8 mouse cellular contexts compared by ENCODE assay signal in the genomic region with DNA sequence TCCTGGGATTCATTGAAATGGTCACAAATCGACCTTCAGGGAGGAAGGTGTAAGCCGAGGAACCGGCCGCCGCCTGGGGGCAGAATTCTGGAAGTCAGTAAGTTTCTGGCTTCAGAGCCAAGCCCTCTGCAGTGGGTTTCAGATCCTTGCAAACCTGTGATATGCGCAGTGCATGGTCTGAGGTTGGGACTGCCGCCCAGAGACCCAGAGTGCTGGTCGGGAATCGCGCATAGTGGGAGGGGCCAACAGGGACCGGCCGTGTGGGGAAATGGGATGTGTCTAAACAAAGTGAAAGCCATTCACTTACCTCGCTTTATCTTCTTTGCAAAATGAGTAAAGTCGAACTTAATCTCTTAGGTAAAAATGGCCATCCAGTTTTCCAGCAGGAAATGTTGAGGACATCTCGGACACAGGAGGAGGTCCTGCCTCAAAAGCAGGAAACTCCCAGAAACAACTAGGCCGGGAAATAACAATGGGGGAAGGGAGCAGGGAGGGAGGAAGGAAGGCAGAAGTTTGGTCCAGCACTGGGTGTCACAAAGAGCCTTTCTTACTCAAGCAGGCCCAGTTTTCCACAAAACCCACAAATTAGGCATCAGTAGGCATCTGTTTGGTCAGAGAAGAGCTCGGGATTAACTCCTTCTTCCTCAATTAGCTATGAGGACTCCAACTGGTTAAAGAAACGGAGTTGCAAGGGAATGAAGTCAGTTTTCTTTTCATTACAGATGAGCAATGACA. TPM values are rescaled to one million over a fixed set of nuclear protein-coding genes. Genes with fewer than 3 reads are reported as not detected.
A peak's percentile ranks its signal among the peaks of the same experiment; 100 is the strongest.
DNase-seq lines count a peak whose midpoint lies in the region; ATAC-seq lines count a peak whose summit lies in the region.

No protein-coding gene starts in this region.

- 11% methylated on average over 18 of the region's 18 CpGs for WGBS in hindbrain, embryonic 15.5 days

- H3K4me1 ChIP-seq in hindbrain, embryonic 15.5 days (replicated peaks), result 0 out of 2 replicates have a peak, but pooled peaks cover 4% of the 10 kb centered on the region

- H3K27ac ChIP-seq in hindbrain, embryonic 15.5 days (replicated peaks), result peak overlapping the region; percentile 40; the same call in 1 of the 2 replicates

- no peaks in the 10 kb centered on the region for H3K9me3 ChIP-seq in hindbrain, embryonic 15.5 days

- no peaks in the 10 kb centered on the region for H3K36me3 ChIP-seq in hindbrain, embryonic 15.5 days

- peak overlapping the region; percentile 26 for H3K9ac ChIP-seq in hindbrain, embryonic 15.5 days

- H3K27me3 ChIP-seq in hindbrain, embryonic 15.5 days, result no peaks in the 10 kb centered on the region

- peak overlapping the region; percentile 55 for H3K4me2 ChIP-seq in hindbrain, embryonic 15.5 days

- ATAC-seq in hindbrain, embryonic 15.5 days (ENCODE audit: low FRiP score, low read depth), result peak; percentile 91

- peak overlapping the region; percentile 33 for H3K4me3 ChIP-seq in hindbrain, embryonic 15.5 days

- peak; percentile 91 for DNase-seq in NIH3T3 (ENCODE audit: low read depth)
- peak; percentile 20 for DNase-seq in cerebellum, adult 9-11 months
- DNase-seq in gastrocnemius, adult 18-20 months (ENCODE audit: low spot score), result peak; percentile 58
- peak; percentile 14 to 43 for DNase-seq in layer of hippocampus, postnatal 25 days (ENCODE audit: extremely low spot score in 1 of 2, low spot score in 1 of 2)
- DNase-seq in lung, postnatal 4 days, result peak; percentile 77 to 83
- peak; percentile 17 for DNase-seq in retina, postnatal 7 days (ENCODE audit: low read depth, low spot score)
- peak; percentile 61 to 76 for DNase-seq in urinary bladder, postnatal 4 days (ENCODE audit: low spot score in 2 of 2)

RNA-seq across cellular contexts. Expression of a gene that starts 0.6 kb away (rescaled TPM):
- 1 to 10 TPM in 1 of 2 experiments, under 1 TPM in 1; 0.75 to 1.3 TPM for total RNA-seq in gastrocnemius, adult 18-20 months (2021)
- polyA plus RNA-seq in hindbrain, embryonic 15.5 days (2015; fragmentation: Nextera tagmentation; extraction: Ambion mirVana), result 0.74 and 1.4 TPM in 2 replicates
- total RNA-seq in layer of hippocampus, postnatal 25 days (2021), result 10 to 100 TPM in 1 of 2 experiments, 1 to 10 TPM in 1; 9.8 to 12.5 TPM

RNA-seq across cellular contexts. Expression of a gene that starts 28.2 kb away (rescaled TPM):
- total RNA-seq in gastrocnemius, adult 18-20 months (2021), result 1 to 10 TPM; 1.7 to 2.1 TPM
- polyA plus RNA-seq in hindbrain, embryonic 15.5 days (2015; fragmentation: Nextera tagmentation; extraction: Ambion mirVana), result 12.3 and 13.8 TPM in 2 replicates
- total RNA-seq in layer of hippocampus, postnatal 25 days (2021), result 10 to 100 TPM; 12.8 to 13.6 TPM

Comparison
In these comparisons a context has a peak if more than half of its experiments do, and no peak if none do; other contexts are left out.
1. Peak in every context shown above with its lines: DNase-seq, ATAC-seq, H3K4me3 ChIP-seq and H3K27ac ChIP-seq.
2. DNase-seq: peak in every context shown above with its lines; median percentile 91 in NIH3T3; 80 in lung, postnatal 4 days; 68 in urinary bladder, postnatal 4 days; 58 in gastrocnemius, adult 18-20 months; 28 in layer of hippocampus, postnatal 25 days; 20 in cerebellum, adult 9-11 months; 17 in retina, postnatal 7 days.
3. RNA of a gene that starts 0.6 kb away (total RNA-seq): 9.8 to 12.5 TPM in layer of hippocampus, postnatal 25 days; 0.75 to 1.3 TPM in gastrocnemius, adult 18-20 months; every median in the first group is over 4 times any median in the second.
4. RNA of a gene that starts 28.2 kb away (total RNA-seq): 12.8 to 13.6 TPM in layer of hippocampus, postnatal 25 days; 1.7 to 2.1 TPM in gastrocnemius, adult 18-20 months; every median in the first group is over 4 times any median in the second.